Mouse (Mus musculus) thymus, adult 2 months (tissue): ENCODE results near the gene Mrps5. TPM values are rescaled to one million over a fixed set of nuclear protein-coding genes. Genes with fewer than 3 reads are reported as not detected.

Source experiments
- DNase-seq: peaks from one replicate; pipeline ENCODE4 v3.0.0; 2021
- H3K27ac ChIP-seq: fragments of 200-500 bp; 2 replicates; pipeline ENCODE4 v1.5.1; 2012; ENCODE audit warnings: low read length, control low read depth; ENCODE audit not compliant: control insufficient read depth, insufficient read depth
- H3K27me3 ChIP-seq: fragments of 200-500 bp; 2 replicates; pipeline ENCODE4 v1.6.1; 2012; ENCODE audit warnings: mild to moderate bottlenecking, low read length, moderate library complexity, mixed read lengths; ENCODE audit not compliant: control insufficient read depth, insufficient read depth
- H3K36me3 ChIP-seq: fragments of 200-500 bp; 2 replicates; pipeline ENCODE4 v1.6.1; 2012; ENCODE audit warnings: mild to moderate bottlenecking, low read length, moderate library complexity; ENCODE audit not compliant: control insufficient read depth, insufficient read depth
- H3K4me1 ChIP-seq: fragments of 200-500 bp; replicated peaks from 2 replicates; pipeline ENCODE4 v1.6.1; 2012; ENCODE audit warnings: low read length; ENCODE audit not compliant: control insufficient read depth, insufficient read depth
- H3K4me3 ChIP-seq: fragments of 200-500 bp; 2 replicates; pipeline ENCODE4 v1.5.1; 2012; ENCODE audit warnings: mild to moderate bottlenecking, low read length, control low read depth, moderate library complexity; ENCODE audit not compliant: control insufficient read depth, insufficient read depth
- CTCF ChIP-seq: fragments of 200-500 bp; IDR thresholded peaks from 2 replicates; pipeline ENCODE4 v1.5.1; 2012; ENCODE audit warnings: mild to moderate bottlenecking, control low read depth, low read length, moderate library complexity, borderline replicate concordance; ENCODE audit not compliant: control insufficient read depth, poor library complexity, insufficient read depth; ENCODE audit errors: extremely low read depth
- POLR2A ChIP-seq: fragments of 200-500 bp; IDR thresholded peaks from 2 replicates; pipeline ENCODE4 v1.6.1; 2012; ENCODE audit warnings: mild to moderate bottlenecking, low read length, control low read depth, moderate library complexity; ENCODE audit not compliant: control insufficient read depth, poor library complexity, insufficient read depth; ENCODE audit errors: extremely low read depth
- WGBS: fragments of 180-500 bp; shearing (Covaris S2); methylation state at CpG from one replicate; pipeline ENCODE4 v1.1.7; 2018; 5-methylcytosine and 5-hydroxymethylcytosine counted together
- polyA plus RNA-seq: library from polyadenylated mRNA; depleted of rRNA; stranded (reverse); fragments of >200 nt; gene quantifications from 2 replicates; pipeline ENCODE4 v1.2.3, GENCODE M21; 2012

The Mrps5 gene
- polyA plus RNA-seq, 1 experiment, result 91.9 TPM

DNA sequence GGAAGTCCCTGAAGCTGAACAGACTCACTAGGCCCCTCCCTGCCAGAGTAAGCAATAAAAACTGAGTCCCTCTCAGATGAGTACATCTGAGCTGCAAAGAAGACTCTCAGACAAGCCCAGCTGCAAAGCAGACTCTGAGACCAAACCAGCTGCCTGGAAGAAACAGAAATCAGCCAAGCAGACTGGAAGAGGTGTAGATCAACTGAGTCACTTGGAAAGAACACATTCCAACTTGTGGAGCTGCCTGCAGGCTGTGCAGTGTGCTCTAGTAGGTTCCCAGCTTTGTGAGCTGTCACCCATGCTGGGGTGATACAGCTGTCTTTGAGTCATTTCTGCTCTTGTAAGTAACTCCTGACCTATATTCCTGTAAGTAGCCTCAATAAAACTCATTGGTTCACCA, 37.3 kb upstream of the Mrps5 start:
- Histone ChIP-seq H3K36me3 (no peaks in the 10 kb centered on the region), H3K27me3 (no peaks in the 10 kb centered on the region), H3K4me1 (no peaks in the 10 kb centered on the region), H3K27ac (no peak overlapping the region), H3K4me3 (no peak overlapping the region)
- DNase-seq, result no peak
- no peak for TF ChIP-seq POLR2A
- no peak for TF ChIP-seq CTCF

- Histone ChIP-seq H3K4me3 (no peak overlapping the region), H3K4me1 (no peaks in the 10 kb centered on the region), H3K27ac (no peak overlapping the region), H3K27me3 (no peaks in the 10 kb centered on the region), H3K36me3 (no peaks in the 10 kb centered on the region)
- 91% methylated on average over 1 of the region's 1 CpGs for WGBS
- TF ChIP-seq POLR2A (no peak), CTCF (no peak)
- no peak for DNase-seq
These were observed 36.6 kb upstream of the Mrps5 start for GRCm38 (mm10) chr2:127550446-127550845.

- Histone ChIP-seq H3K4me1 (no peaks in the 10 kb centered on the region), H3K27me3 (no peaks in the 10 kb centered on the region), H3K27ac (no peak overlapping the region), H3K36me3 (no peaks in the 10 kb centered on the region), H3K4me3 (no peak overlapping the region)
- DNase-seq, result peak; percentile 16
- TF ChIP-seq CTCF, result 0 out of 2 replicates have a peak, but pooled peaks have one; percentile 16
- no peak for TF ChIP-seq POLR2A
- WGBS, result 67% methylated on average over 5 of the region's 5 CpGs
These were observed 35.9 kb upstream of the Mrps5 start for GRCm38 (mm10) chr2:127551078-127551477.

DNA sequence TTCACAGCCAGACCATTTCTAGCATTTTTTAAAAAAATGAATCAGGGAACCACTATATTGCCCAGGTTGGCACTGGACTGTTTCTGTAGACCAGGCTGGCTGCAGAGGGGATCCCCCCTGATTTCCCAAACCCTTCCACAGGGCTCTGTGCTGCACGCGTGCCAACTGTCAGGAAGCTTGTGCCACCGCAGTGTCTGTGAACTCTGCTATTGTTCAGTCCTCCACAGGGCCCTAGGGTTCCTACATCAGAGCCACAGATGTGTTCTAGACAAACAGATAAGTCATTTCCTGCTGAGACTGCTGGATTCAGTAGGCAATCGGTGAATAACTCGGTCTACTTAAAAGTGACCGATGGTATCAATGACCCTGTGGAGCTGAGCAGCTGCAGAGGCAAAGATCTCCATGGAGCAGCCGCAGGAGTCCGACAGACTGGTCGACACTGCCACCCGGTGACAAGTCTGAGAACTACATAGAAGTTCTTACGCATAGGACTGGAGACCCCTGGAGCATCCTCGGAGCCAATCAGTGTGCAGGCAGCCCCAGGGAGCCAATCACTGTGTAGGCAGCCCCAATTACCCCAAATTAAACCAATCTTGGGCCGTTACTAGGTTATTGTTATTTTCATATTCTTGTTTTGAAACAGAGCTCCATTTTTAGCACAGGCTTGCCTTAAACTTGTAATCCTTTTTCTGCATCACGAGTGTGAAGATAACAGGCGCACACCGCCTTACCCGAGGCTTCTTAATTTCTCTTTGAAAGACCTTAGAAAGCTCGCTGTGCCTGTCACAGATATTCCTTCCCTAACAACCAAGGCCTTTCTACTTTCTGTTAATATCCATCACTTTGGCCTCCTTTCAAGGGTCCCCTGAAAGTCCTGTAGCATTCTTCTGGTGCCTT, 27.7 kb upstream of the Mrps5 start:
- Histone ChIP-seq H3K36me3 (no peaks in the 10 kb centered on the region), H3K27me3 (no peaks in the 10 kb centered on the region), H3K27ac (no peak overlapping the region), H3K4me3 (no peak overlapping the region), H3K4me1 (no peaks in the 10 kb centered on the region)
- WGBS, result 14% methylated on average over 18 of the region's 18 CpGs
- TF ChIP-seq POLR2A (no peak), CTCF (peak; percentile 82; the same call in 1 of the 2 replicates)
- peak; percentile 92 for DNase-seq

DNA sequence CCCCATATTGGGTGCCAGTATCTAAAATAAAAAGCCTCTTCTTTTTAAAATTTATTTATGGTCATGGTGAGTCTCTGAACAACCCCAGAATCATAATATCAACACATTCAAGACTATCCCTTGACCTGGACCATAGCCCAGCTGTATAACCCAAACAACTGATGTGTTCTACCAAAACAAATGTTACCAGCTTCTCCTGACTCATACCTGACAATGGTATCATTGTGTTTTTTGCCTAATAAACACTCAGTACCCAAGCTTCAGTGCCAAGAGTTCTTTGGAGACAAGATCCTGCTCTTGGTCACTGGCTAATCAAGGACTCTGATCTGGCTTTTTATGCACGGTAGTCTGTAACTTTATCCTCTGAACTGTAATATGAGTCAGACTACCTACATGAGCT, 13.7 kb upstream of the Mrps5 start:
- WGBS, result 82% methylated on average over 1 of the region's 1 CpGs
- Histone ChIP-seq H3K4me1 (no peaks in the 10 kb centered on the region), H3K27ac (no peak overlapping the region), H3K4me3 (no peak overlapping the region), H3K27me3 (no peaks in the 10 kb centered on the region), H3K36me3 (no peaks in the 10 kb centered on the region)
- TF ChIP-seq CTCF (no peak), POLR2A (no peak)
- DNase-seq, result no peak

DNA sequence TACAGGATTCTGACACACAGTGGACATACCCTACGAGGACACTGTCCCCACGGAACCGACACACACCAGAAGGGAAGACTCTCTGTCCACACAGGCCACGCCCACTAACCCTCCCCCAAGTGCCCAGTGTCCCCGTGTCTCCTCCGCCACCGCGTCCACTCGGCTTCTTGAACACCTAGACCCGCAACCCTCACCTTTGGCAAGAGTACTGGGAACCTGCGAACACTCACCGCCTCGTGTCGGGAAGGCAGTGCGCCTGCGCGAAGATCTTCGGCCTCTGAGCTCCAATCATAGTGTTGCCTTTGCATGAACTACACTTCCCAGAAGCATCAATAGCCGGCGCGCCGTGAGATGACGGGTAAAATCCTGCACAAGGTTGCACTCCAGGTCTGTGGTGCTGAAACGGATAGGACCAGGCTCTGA, 2.6 kb upstream of the Mrps5 start:
- peak overlapping the region; percentile 49 for H3K4me3 ChIP-seq
- peak; percentile 89 for DNase-seq
- under 1% methylated on average over 24 of the region's 24 CpGs for WGBS
- H3K4me1 ChIP-seq, result peaks cover 14% of the 10 kb centered on the region
- no peaks in the 10 kb centered on the region for H3K27me3 ChIP-seq
- no peaks in the 10 kb centered on the region for H3K36me3 ChIP-seq
- TF ChIP-seq CTCF, result no peak
- 0 out of 2 replicates have a peak, but pooled peaks have one; percentile 13 for TF ChIP-seq POLR2A
- H3K27ac ChIP-seq, result no peak overlapping the region
